Mouse (Mus musculus): ENCODE data around the gene Nup43.

The Nup43 gene

GRCm38 (mm10) chr10:7682249-7682648, 14.9 kb downstream of the Nup43 start:
- DNase-seq (ENCODE audit: low spot score in 2 of 2), result no peak

- no peak for DNase-seq (ENCODE audit: low spot score in 2 of 2)
Measured at GRCm38 (mm10) chr10:7686902-7687301, 19.6 kb downstream of the Nup43 start.

GRCm38 (mm10) chr10:7695286-7695685, 28.0 kb downstream of the Nup43 start:
- no peak for DNase-seq (ENCODE audit: low spot score in 2 of 2)

GRCm38 (mm10) chr10:7700120-7700519, 32.8 kb downstream of the Nup43 start:
- DNase-seq (ENCODE audit: low spot score in 2 of 2), result no peak

GRCm38 (mm10) chr10:7702586-7702985, 35.3 kb downstream of the Nup43 start:
- DNase-seq (ENCODE audit: low spot score in 2 of 2), result no peak

- DNase-seq (ENCODE audit: low spot score in 2 of 2), result no peak
Measured at GRCm38 (mm10) chr10:7710121-7710520, 42.8 kb downstream of the Nup43 start.

- DNase-seq (ENCODE audit: low spot score in 2 of 2), result no peak
Measured at GRCm38 (mm10) chr10:7712506-7712905, 45.2 kb downstream of the Nup43 start.

GRCm38 (mm10) chr10:7715056-7715455, 47.8 kb downstream of the Nup43 start:
- no peak for DNase-seq (ENCODE audit: low spot score in 2 of 2)

GRCm38 (mm10) chr10:7725751-7726500, 58.6 kb downstream of the Nup43 start, which contains the start of gene Katna1:
Katna1 (plus strand) TSS chr10:7726000.
- DNase-seq (ENCODE audit: low spot score in 2 of 2), result peak; percentile 90 to 92

GRCm38 (mm10) chr10:7726501-7726812, 59.2 kb downstream of the Nup43 start:
- DNase-seq (ENCODE audit: low spot score in 2 of 2), result no peak

- DNase-seq (ENCODE audit: low spot score in 2 of 2), result no peak
Measured at GRCm38 (mm10) chr10:7727011-7727410, 59.7 kb downstream of the Nup43 start.

Data from spleen, postnatal 14 days (tissue).